Mouse (Mus musculus): ENCODE measurements at regions not wholly inside any gene's neighbourhood (a gene's known extent, or its start where the extent isn't known, plus 50 kb on each side); places are given as distances from the start of the nearest gene placed in this dataset.
A peak's percentile ranks its signal among the peaks of the same experiment; 100 is the strongest.

DNA sequence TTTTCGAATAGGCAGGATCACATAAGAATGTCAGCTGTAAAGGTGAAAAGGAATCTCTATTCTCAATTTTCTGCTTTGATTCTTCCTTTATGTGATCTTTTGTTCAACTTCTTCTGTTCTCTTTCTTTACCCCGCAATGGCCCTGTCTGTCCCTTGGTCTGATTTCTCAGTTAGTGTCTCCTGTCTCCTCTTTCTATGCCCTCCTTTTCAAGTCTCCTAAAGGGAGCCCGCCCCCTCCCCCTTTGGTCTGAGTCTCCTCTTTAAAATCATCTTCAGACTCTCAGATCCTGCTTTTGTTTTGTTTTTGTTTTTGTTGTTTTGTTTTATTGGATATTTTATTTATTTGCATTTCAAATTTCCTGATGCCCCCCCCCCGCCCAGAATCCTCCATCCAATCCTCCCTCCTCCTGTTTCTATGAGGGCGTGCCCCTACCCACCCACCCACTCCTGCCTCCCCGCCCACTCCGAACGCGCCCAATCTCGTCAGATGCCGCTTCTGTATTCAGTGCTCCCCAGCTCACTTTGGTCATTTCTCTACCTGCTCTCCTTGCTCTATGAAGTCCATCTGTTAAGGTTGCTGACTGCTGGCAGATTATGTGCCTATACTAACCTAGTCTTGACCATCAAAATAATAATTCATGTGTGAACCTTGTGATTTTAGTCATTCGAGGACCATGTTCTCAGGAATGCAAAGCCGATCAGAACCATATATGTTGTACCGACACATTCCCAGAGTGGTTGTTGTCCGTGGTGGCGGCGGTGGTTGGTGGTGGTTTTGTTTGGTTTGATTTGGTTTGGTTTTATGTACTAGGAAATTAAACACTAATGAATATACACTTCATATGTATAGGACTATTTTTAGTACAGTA, 487.9 kb upstream of the Adam24 start:
- no peak for DNase-seq

DNA sequence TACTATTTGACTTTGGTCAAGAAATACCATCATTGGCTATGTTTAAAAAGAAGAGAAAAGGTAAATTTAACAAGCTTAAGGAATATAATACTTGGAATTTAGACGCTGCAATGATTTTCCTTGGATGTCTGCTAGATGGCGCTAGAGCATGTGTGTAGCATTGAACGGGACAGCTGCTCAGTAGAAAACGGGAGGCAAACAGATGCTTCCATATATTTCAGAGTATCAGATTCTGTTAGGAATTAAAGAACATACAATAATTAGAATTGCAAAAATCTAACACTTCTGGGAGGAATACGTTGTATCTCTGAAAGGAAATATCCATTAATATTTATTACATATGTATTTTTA, 487.3 kb upstream of the Adam24 start:
- peak; percentile 44 for DNase-seq

DNA sequence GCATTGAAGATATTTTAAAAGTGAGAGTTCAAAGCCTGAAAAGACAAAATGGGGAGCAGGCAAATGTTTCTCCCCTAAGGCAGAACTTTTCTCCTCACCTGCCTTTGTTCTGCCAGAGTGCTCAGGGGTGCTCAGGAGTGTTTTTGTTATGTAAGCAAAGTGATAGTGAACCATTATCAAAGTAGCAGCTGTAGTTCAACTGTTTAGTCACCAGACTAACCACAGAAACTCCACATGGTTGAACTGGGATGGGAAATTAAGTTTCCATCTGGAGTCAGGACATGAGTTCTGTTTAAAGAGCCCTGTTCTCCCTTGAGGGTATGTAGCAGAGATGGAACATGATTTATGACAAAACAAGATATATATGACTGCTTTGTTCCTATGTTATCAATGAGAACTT, 482.6 kb upstream of the Adam24 start:
- no peak for DNase-seq

DNA sequence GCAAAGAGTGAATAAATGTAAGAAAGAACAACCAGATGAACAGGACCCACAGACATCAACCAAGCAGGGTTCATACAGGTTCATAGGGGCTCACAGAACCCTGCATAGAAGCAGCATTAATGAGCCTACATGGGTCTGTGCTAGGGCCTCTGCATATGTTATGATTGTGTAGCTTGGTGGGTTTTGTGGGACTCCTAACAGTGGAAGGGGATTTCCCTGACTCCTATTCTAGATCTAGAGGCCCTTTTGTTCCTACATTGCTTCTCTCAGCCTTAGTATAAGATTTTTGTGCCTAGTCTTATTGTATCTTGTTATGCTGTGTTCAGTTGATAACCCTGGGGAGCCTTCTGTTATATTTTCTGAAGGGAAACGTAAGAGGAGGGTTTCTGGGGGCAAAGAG, 481.7 kb upstream of the Adam24 start:
- no peak for DNase-seq

DNA sequence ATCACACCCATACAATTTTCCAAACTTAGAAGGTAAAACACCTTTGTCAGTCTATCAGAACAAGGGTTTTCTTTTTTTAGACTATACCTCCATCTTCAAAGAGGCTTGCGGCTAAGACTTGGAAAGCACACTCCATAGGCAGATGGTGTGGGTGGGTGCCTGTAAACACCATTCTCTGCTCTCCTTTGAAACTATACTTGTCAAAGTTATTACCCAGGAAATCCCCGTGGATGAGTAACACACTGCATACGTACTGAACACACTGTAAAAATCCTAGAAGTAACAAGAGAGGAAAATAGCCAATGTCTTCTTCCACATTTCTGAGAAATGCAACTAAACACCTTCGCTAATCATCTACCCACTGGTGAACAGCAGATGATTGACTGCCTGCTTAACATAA, 464.0 kb upstream of the Adam24 start:
- peak; percentile 44 for DNase-seq

DNA sequence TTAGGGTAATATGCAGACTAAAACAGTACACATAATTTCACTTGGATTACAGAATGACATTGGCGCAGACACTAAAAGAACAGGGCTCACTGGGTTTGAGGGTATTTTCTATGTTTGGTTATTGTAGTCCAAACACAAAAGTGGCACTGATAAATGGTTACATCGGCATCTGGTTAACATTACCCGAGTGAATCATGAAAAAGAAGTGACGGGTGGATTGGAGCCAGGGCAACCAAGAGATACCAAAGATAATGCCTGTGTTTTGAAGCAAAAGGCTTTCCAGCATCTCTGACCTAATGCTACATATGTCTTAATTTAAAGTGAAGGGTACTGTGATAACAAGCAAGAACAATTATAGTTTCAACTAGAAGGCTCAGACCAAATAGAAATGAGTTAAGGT, 451.4 kb upstream of the Adam24 start:
- no peak for DNase-seq

DNA sequence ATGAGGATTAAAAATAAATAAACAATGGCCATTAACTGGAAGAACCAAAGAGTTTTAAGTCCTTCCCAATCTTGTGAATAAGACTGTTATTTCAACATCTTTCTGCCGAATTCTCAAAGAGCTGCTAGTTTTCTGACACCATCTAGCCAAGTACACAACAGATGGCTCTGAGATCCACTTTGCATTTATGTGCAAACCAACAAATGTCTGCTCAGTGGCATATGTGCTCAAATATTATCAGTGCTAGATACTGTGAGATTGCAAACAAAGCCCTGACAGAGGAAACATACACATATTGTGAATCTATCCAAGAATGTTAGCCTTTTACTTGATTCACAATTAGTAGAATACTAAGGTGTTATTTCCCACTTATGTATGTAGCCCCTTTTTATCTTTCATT, 447.6 kb upstream of the Adam24 start:
- DNase-seq = peak; percentile 8

Data from right cerebral cortex, adult 18-20 months (tissue).